Mouse (Mus musculus): ENCODE measurements at regions not wholly inside any gene's neighbourhood (a gene's known extent, or its start where the extent isn't known, plus 50 kb on each side); places are given as distances from the start of the nearest gene placed in this dataset.
A peak's percentile ranks its signal among the peaks of the same experiment; 100 is the strongest.
"Not testable (repeated sequence)": the region's sequence is repeated elsewhere in the genome, so short reads cannot be mapped to it uniquely, and the experiment has no call there.

GRCm38 (mm10) chr3:21774172-21774842 lies 302.1 kb upstream of the Tbl1xr1 start:
- no peak for ATAC-seq (ENCODE audit: low FRiP score)
- Histone ChIP-seq H3K9ac (no peak overlapping the region), H3K9me3 (replicated peaks) (no peaks in the 10 kb centered on the region), H3K27ac (no peak overlapping the region), H3K4me1 (no peaks in the 10 kb centered on the region; the same call in 1 of the 2 replicates), H3K36me3 (no peaks in the 10 kb centered on the region), H3K4me3 (no peak overlapping the region), H3K27me3 (no peaks in the 10 kb centered on the region), H3K4me2 (replicated peaks) (no peak overlapping the region)
- WGBS, result 84% methylated on average over 4 of the region's 4 CpGs

- H3K4me3 ChIP-seq, result no peak overlapping the region
- H3K4me1 ChIP-seq, result no peaks in the 10 kb centered on the region
- H3K9me3 ChIP-seq (replicated peaks), result no peaks in the 10 kb centered on the region
- WGBS, result 80% methylated on average over 4 of the region's 4 CpGs
- H3K9ac ChIP-seq, result no peak overlapping the region
- no peaks in the 10 kb centered on the region for H3K27me3 ChIP-seq
- no peak overlapping the region for H3K4me2 ChIP-seq (replicated peaks)
- ATAC-seq (ENCODE audit: low FRiP score), result no peak
- H3K36me3 ChIP-seq, result no peaks in the 10 kb centered on the region
- H3K27ac ChIP-seq, result no peak overlapping the region
Measured at GRCm38 (mm10) chr3:21778789-21779188, 297.7 kb upstream of the Tbl1xr1 start.

GRCm38 (mm10) chr3:21791983-21792631 lies 284.3 kb upstream of the Tbl1xr1 start:
- Histone ChIP-seq H3K4me1 (no peaks in the 10 kb centered on the region), H3K27me3 (no peaks in the 10 kb centered on the region), H3K4me3 (no peak overlapping the region), H3K9ac (no peak overlapping the region), H3K36me3 (no peaks in the 10 kb centered on the region), H3K27ac (no peak overlapping the region), H3K4me2 (replicated peaks) (no peak overlapping the region), H3K9me3 (replicated peaks) (no peaks in the 10 kb centered on the region)
- ATAC-seq (ENCODE audit: low FRiP score), result no peak
- WGBS, result 69% methylated on average over 4 of the region's 4 CpGs

- peaks cover 7% of the 10 kb centered on the region; the same call in 1 of the 2 replicates for H3K4me1 ChIP-seq
- H3K9me3 ChIP-seq (replicated peaks), result no peaks in the 10 kb centered on the region
- 15% methylated on average over 1 of the region's 1 CpGs for WGBS
- no peak overlapping the region for H3K4me3 ChIP-seq
- no peak overlapping the region for H3K27ac ChIP-seq
- H3K9ac ChIP-seq, result no peak overlapping the region
- no peaks in the 10 kb centered on the region for H3K36me3 ChIP-seq
- peak; percentile 76 for ATAC-seq (ENCODE audit: low FRiP score)
- H3K27me3 ChIP-seq, result no peaks in the 10 kb centered on the region
- no peak overlapping the region for H3K4me2 ChIP-seq (replicated peaks)
Measured at GRCm38 (mm10) chr3:21798139-21798538, 278.3 kb upstream of the Tbl1xr1 start.

- WGBS, result 83% methylated on average over 2 of the region's 2 CpGs
- H3K4me1 ChIP-seq; H3K27me3 ChIP-seq; ATAC-seq (ENCODE audit: low FRiP score); H3K36me3 ChIP-seq; H3K9me3 ChIP-seq (replicated peaks); H3K4me3 ChIP-seq; H3K27ac ChIP-seq; H3K4me2 ChIP-seq (replicated peaks); H3K9ac ChIP-seq: not testable (repeated sequence)
Measured at GRCm38 (mm10) chr3:21803886-21804285, 272.6 kb upstream of the Tbl1xr1 start.

- Histone ChIP-seq H3K9ac (no peak overlapping the region), H3K27me3 (no peaks in the 10 kb centered on the region), H3K4me2 (replicated peaks) (no peak overlapping the region), H3K4me3 (no peak overlapping the region), H3K4me1 (peaks cover 15% of the 10 kb centered on the region), H3K27ac (no peak overlapping the region), H3K36me3 (no peaks in the 10 kb centered on the region), H3K9me3 (replicated peaks) (no peaks in the 10 kb centered on the region)
- ATAC-seq (ENCODE audit: low FRiP score), result no peak
- WGBS, result 94% methylated on average over 2 of the region's 2 CpGs
Measured at GRCm38 (mm10) chr3:21806494-21807157, 269.8 kb upstream of the Tbl1xr1 start.

GRCm38 (mm10) chr3:21808539-21808938 lies 267.9 kb upstream of the Tbl1xr1 start:
- 51% methylated on average over 2 of the region's 2 CpGs for WGBS
- Histone ChIP-seq H3K4me1 (peaks cover 15% of the 10 kb centered on the region), H3K4me2 (replicated peaks) (no peak overlapping the region), H3K9me3 (replicated peaks) (no peaks in the 10 kb centered on the region), H3K4me3 (no peak overlapping the region), H3K36me3 (no peaks in the 10 kb centered on the region), H3K9ac (no peak overlapping the region), H3K27ac (no peak overlapping the region), H3K27me3 (no peaks in the 10 kb centered on the region)
- no peak for ATAC-seq (ENCODE audit: low FRiP score)

GRCm38 (mm10) chr3:21809769-21810470 lies 266.5 kb upstream of the Tbl1xr1 start:
- H3K36me3 ChIP-seq, result no peaks in the 10 kb centered on the region
- no peak overlapping the region for H3K9ac ChIP-seq
- no peaks in the 10 kb centered on the region for H3K27me3 ChIP-seq
- peak overlapping the region; percentile 52 for H3K27ac ChIP-seq
- H3K4me3 ChIP-seq, result no peak overlapping the region
- peaks cover 15% of the 10 kb centered on the region for H3K4me1 ChIP-seq
- H3K9me3 ChIP-seq (replicated peaks), result no peaks in the 10 kb centered on the region
- no peak overlapping the region for H3K4me2 ChIP-seq (replicated peaks)
- 10% methylated on average over 2 of the region's 2 CpGs for WGBS
- ATAC-seq (ENCODE audit: low FRiP score), result peak; percentile 92

GRCm38 (mm10) chr3:21813401-21813800 lies 263.1 kb upstream of the Tbl1xr1 start:
- ATAC-seq (ENCODE audit: low FRiP score), result no peak
- Histone ChIP-seq H3K4me2 (replicated peaks) (no peak overlapping the region), H3K9ac (no peak overlapping the region), H3K9me3 (replicated peaks) (no peaks in the 10 kb centered on the region), H3K4me3 (no peak overlapping the region), H3K36me3 (no peaks in the 10 kb centered on the region), H3K4me1 (peaks cover 15% of the 10 kb centered on the region), H3K27ac (no peak overlapping the region), H3K27me3 (no peaks in the 10 kb centered on the region)
- 71% methylated on average over 1 of the region's 1 CpGs for WGBS

GRCm38 (mm10) chr3:21816968-21817858 lies 259.2 kb upstream of the Tbl1xr1 start:
- ATAC-seq (ENCODE audit: low FRiP score), result no peak
- Histone ChIP-seq H3K27me3 (no peaks in the 10 kb centered on the region), H3K9me3 (replicated peaks) (no peaks in the 10 kb centered on the region), H3K36me3 (no peaks in the 10 kb centered on the region), H3K4me3 (no peak overlapping the region), H3K4me2 (replicated peaks) (no peak overlapping the region), H3K9ac (no peak overlapping the region), H3K4me1 (no peaks in the 10 kb centered on the region), H3K27ac (no peak overlapping the region)
- WGBS, result 40% methylated on average over 4 of the region's 4 CpGs

- H3K9me3 ChIP-seq (replicated peaks), result no peaks in the 10 kb centered on the region
- WGBS, result 62% methylated on average over 4 of the region's 4 CpGs
- ATAC-seq (ENCODE audit: low FRiP score), result no peak
Measured at GRCm38 (mm10) chr3:21819030-21819429, 257.4 kb upstream of the Tbl1xr1 start.

More at GRCm38 (mm10) chr3:21819030-21819429, 257.4 kb upstream of the Tbl1xr1 start:
- H3K27me3 ChIP-seq, result no peaks in the 10 kb centered on the region
- H3K27ac ChIP-seq, result no peak overlapping the region
- no peak overlapping the region for H3K9ac ChIP-seq
- H3K4me2 ChIP-seq (replicated peaks), result no peak overlapping the region
- H3K4me3 ChIP-seq, result no peak overlapping the region
- peaks cover 2% of the 10 kb centered on the region; the same call in 1 of the 2 replicates for H3K4me1 ChIP-seq
- H3K36me3 ChIP-seq, result no peaks in the 10 kb centered on the region

Data from hindbrain, embryonic 12.5 days (tissue).